Mouse (Mus musculus): ENCODE results near the gene Adgrb2.

Gene Adgrb2

GRCm38 (mm10) chr4:130071758-130072157 lies 87.1 kb downstream of the Adgrb2 start:
- no peak for DNase-seq (ENCODE audit: low spot score in 2 of 2)

All from cerebellum, postnatal 4 days (tissue).